Mouse (Mus musculus) hindbrain, embryonic 16.5 days (tissue): ENCODE results near the gene Dimt1. TPM values are rescaled to one million over a fixed set of nuclear protein-coding genes. Genes with fewer than 3 reads are reported as not detected.

Experiments used
- ATAC-seq: fragments of 200-750 bp; cut with Nextera tagmentation; 2 replicates; pipeline ENCODE4 v1.8.0; 2017; ENCODE audit warnings: moderate TSS enrichment, moderate library complexity
- H3K27ac ChIP-seq: fragments of 300-500 bp; sonication (generic); 2 replicates; pipeline ENCODE4 v1.5.1; 2014; ENCODE audit warnings: low read depth, mild to moderate bottlenecking, control low read depth, low read length, moderate library complexity
- H3K27me3 ChIP-seq: fragments of 300-500 bp; sonication (generic); replicated peaks from 2 replicates; pipeline ENCODE4 v1.6.1; 2014; ENCODE audit warnings: low read length; ENCODE audit not compliant: control insufficient read depth, insufficient read depth
- H3K36me3 ChIP-seq: fragments of 300-500 bp; sonication (generic); 2 replicates; pipeline ENCODE4 v1.6.1; 2014; ENCODE audit warnings: mild to moderate bottlenecking, low read length, moderate library complexity, mixed read lengths; ENCODE audit not compliant: control insufficient read depth, insufficient read depth
- H3K4me1 ChIP-seq: fragments of 300-500 bp; sonication (generic); 2 replicates; pipeline ENCODE4 v1.6.1; 2014; ENCODE audit warnings: low read depth, low read length; ENCODE audit not compliant: control insufficient read depth, insufficient read depth
- H3K4me2 ChIP-seq: fragments of 300-500 bp; sonication (generic); 2 replicates; pipeline ENCODE4 v1.6.1; 2014; ENCODE audit warnings: mild to moderate bottlenecking, low read length, control low read depth, moderate library complexity
- H3K4me3 ChIP-seq: fragments of 300-500 bp; sonication (generic); 2 replicates; pipeline ENCODE4 v1.5.1; 2014; ENCODE audit warnings: mild to moderate bottlenecking, low read length, control low read depth, moderate library complexity
- H3K9ac ChIP-seq: fragments of 300-500 bp; sonication (generic); 2 replicates; pipeline ENCODE4 v1.6.1; 2014; ENCODE audit warnings: low read depth, mild to moderate bottlenecking, control low read depth, low read length, moderate library complexity
- H3K9me3 ChIP-seq: fragments of 300-500 bp; sonication (generic); 2 replicates; pipeline ENCODE4 v1.6.1; 2014; ENCODE audit warnings: mild to moderate bottlenecking, low read length, moderate library complexity; ENCODE audit not compliant: control insufficient read depth
- WGBS: fragments of 180-500 bp; shearing (Covaris S2); extraction: QIAGEN DNeasy Blood & Tissue Kit; methylation state at CpG from one replicate; pipeline ENCODE4 v1.1.7; 2014; 5-methylcytosine and 5-hydroxymethylcytosine counted together
- polyA plus RNA-seq: library from polyadenylated mRNA; unstranded; fragments of >200 nt; fragmentation: Nextera tagmentation; extraction: Ambion mirVana; gene quantifications from 2 replicates; pipeline ENCODE4 v1.2.1, GENCODE M21; 2015

Gene Dimt1
- polyA plus RNA-seq, 1 experiment from 2014 or later: 39.3 TPM

- no peak overlapping the region for H3K4me3 ChIP-seq
- ATAC-seq: no peak
- no peaks in the 10 kb centered on the region; the same call in 1 of the 2 replicates for H3K4me1 ChIP-seq
- WGBS: 89% methylated on average over 4 of the region's 4 CpGs
- no peak overlapping the region for H3K27ac ChIP-seq
- no peak overlapping the region for H3K4me2 ChIP-seq
- no peaks in the 10 kb centered on the region for H3K27me3 ChIP-seq
- no peak overlapping the region for H3K9ac ChIP-seq
- H3K9me3 ChIP-seq: no peaks in the 10 kb centered on the region
- H3K36me3 ChIP-seq: no peaks in the 10 kb centered on the region
Observed at GRCm38 (mm10) chr13:107008174-107008573, 61.2 kb downstream of the Dimt1 start.

Other genes starting within 250 kb of the Dimt1 start
- 43.3 and 43.5 TPM in 2 replicates for gene Ipo11, start 10.2 kb upstream of the Dimt1 start, polyA plus RNA-seq
- gene Kif2a, start 75.0 kb downstream of the Dimt1 start, polyA plus RNA-seq: 37.2 and 45.7 TPM in 2 replicates